Mouse (Mus musculus) v-Abl transformed pro-B cells (cell line): Measurements from ENCODE around the gene Gm11549.

Experiments used
- in situ Hi-C, 2 experiments: fragments of 400-800 bp; cut with MboI; formaldehyde crosslinking; loops; one replicate each; pipeline ENCODE4 v1.15.1; 2025; ENCODE audit not compliant: unreplicated experiment in 2 of 2

Gm11549 gene

GRCm38 (mm10) chr3:36521073-36522060, at the start of gene Gm11549:
TSS of gene Gm11549 (minus strand) at chr3:36521813.
- in situ Hi-C loops, result no loop called here

DNA sequence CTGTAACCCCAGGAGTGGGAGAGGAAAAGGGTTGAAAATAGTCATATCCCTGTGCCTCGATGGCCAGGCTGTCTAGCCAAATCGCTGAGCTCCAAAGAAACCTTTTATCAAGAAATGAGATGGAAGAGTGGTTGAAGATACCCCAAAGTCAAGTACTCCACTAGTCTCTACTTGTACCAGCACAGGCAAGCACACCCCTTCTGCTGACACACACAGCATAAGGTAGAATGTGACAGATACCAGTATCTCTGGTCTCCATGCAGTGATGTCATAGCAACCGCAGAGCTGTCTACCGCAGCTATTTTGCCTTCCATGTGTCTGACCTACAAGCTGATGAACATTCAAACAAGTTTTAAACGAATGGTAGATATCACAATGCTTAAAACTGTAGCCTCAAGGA, 48.2 kb upstream of the Gm11549 start:
- in situ Hi-C loops, result loop anchor here (5.0 to 25.0 kb wide), 3 partner anchors 632 to 1917 kb away; partner anchors contain the start of genes Ankrd50 (in 1 of the 2), Nudt6 (in 1 of the 2) and Spata5 (in 1 of the 2)

- in situ Hi-C loops, result loop anchor here in 1 of 2 experiments (25.0 kb wide), 2 partner anchors 849 to 1924 kb away; partner anchors contain the start of genes Ankrd50, Nudt6 and Spata5
These were observed 42.1 kb upstream of the Gm11549 start for GRCm38 (mm10) chr3:36563666-36564065.

DNA sequence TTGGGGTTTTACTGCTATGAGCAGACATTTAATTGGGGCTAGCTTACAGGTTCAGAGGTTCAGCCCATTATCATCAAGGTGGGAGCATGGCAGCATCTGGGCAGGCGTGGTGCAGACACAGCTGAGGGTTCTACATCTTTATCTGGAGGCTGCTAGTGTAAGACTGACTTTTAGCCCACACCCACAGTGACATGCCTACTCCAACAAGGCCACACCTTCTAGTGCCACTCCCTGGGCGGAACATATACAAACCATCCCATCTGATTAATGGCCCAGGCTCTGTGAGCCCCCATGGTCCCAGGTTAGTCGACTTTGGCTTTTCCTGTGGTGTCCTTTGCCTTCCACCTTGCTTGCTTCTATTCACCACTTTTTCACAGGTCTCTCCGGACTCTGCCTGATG, 38.0 kb upstream of the Gm11549 start:
- in situ Hi-C loops, result loop anchor here in 1 of 2 experiments (25.0 kb wide), 2 partner anchors 853 to 1928 kb away; partner anchors contain the start of genes Ankrd50, Nudt6 and Spata5

GRCm38 (mm10) chr3:36557601-36558000, 36.0 kb upstream of the Gm11549 start:
- in situ Hi-C loops, result loop anchor here in 1 of 2 experiments (25.0 kb wide), 2 partner anchors 855 to 1930 kb away; partner anchors contain the start of genes Ankrd50, Nudt6 and Spata5

GRCm38 (mm10) chr3:36552406-36553047, 30.9 kb upstream of the Gm11549 start, which contains the start of gene Exosc9:
TSS of gene Exosc9 (plus strand) at chr3:36552606.
- in situ Hi-C loops, result loop anchor here in 1 of 2 experiments (25.0 kb wide), 2 partner anchors 860 to 1935 kb away; partner anchors contain the start of genes Ankrd50, Nudt6 and Spata5

DNA sequence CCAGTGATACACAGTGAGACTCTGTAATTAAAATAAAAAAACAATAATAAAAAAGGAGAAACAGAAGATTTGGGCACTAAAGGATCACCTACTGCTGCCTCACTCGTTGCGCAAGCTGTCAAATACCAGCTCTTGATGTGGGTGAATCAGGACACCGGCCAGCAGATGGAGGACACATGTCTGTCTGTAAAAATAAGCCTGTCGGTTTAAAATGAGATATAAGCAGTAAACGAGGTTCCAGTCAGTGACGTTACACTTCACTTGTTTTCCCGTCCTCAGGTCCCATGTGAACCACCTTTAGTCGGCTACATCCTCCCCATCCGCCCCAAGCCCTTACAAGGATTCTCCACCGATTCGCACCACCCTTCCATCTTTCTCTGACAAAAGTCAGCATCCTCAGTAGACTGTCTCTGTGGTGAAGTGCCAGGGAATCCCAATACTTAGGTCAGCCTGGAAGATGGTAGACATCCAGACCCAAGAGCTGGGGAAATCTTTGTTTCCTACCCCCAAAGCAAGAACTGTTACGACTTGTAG, 30.3 kb upstream of the Gm11549 start:
- in situ Hi-C loops, result loop anchor here in 1 of 2 experiments (25.0 kb wide), 2 partner anchors 860 to 1935 kb away; partner anchors contain the start of genes Ankrd50, Nudt6 and Spata5

- in situ Hi-C loops, result loop anchor here in 1 of 2 experiments (25.0 kb wide), 2 partner anchors 861 to 1936 kb away; partner anchors contain the start of genes Ankrd50, Nudt6 and Spata5
These were observed 29.7 kb upstream of the Gm11549 start for GRCm38 (mm10) chr3:36551343-36551742.

DNA sequence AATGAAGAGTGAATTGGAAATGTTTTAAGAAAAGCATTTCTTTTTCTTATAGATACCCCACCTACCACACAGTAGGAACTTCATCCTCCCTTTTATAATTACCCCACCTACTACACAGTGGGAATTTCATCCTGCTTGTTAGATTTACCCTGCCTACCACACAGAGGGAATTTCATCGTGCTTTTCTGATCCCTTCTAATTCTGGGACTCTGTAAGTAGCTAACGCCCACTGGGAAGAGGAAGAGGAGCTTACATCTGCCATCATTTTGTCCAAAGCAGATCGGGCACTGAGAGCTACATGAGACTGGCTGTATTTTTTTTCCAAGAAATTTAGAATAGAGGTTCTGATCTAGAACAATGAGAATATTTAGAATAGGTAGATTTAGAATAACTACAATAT, 23.3 kb upstream of the Gm11549 start:
- in situ Hi-C loops, result no loop called here

- in situ Hi-C loops, result no loop called here
These were observed 19.8 kb upstream of the Gm11549 start for GRCm38 (mm10) chr3:36541399-36541798.

- in situ Hi-C loops, result no loop called here
These were observed 19.1 kb upstream of the Gm11549 start for GRCm38 (mm10) chr3:36540756-36541155.

DNA sequence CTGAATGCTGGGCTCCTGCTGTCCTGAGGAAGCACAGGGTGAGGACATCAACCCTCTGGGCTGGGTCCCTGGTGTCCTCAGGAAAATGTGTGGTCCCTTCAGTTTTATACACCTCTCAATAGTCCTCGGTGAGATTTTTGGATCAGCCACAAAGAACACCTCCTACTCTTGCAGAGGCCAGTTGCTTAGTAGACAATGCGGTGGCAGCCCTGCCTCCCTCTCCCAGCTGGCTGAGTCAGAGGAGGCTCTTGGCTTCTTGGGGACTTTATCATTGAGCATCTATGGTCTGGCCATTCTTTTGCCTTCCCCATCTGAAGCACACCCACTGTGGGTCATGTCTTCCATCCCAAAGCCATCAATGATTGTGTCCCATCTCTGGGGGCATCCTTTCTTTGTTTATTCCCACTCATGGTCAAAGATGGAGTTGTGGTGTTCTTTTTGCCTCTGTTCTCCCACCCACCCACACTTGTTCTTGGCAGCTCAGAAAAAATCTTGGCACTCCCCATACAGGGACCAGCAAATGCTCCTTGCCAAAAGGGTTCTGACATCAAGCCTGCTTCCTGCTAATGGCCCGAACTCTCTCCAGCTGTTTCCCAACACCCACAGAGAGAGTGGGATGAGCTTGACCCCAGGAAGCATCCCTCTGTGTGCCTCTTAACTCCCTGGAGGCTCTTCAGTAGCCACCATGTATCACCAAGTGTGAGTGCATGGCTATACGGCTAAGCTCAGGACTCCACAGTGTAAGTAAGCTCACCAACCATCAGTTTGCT, 16.3 kb upstream of the Gm11549 start:
- in situ Hi-C loops, result no loop called here

DNA sequence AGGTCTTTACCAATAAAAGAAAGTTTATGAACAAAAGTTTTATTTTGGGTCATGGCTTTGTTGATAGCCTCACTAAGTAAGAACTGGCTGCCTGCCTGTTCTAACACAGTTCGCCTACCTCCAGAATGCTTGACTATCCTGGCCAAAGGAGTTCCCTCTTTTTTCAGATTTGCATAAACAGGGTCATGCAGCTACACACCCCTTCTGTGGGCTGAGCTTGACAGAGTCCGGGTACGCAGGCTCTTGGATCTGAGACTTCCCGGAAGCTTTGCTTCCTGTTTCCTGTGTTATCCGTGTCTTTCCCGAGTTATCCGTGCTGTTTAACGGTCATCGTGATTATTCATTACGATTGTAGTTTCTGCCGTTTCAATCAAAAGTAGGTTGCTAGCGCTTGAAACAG, 14.4 kb upstream of the Gm11549 start:
- in situ Hi-C loops, result no loop called here

- in situ Hi-C loops, result no loop called here
These were observed 11.6 kb upstream of the Gm11549 start for GRCm38 (mm10) chr3:36533201-36533672.

DNA sequence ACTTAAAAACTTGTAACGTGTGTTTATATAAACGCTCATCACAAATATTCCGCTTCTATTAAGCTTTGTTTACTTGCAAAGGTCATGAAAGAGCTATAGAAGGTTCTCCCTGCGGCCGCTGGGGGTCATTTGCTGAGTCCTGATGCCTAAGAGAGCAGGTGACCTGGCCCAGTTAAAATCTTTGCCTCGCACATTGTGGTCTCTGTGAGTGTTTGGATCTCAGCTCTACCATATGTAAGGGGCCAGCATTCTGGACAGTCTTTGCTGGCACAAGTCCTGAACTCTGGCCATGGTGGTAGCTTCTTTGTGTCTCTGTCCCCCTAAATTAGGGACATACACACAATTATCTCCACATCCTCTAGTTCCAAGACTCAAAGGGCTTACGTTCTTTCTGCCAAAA, 11.1 kb upstream of the Gm11549 start:
- in situ Hi-C loops, result no loop called here

DNA sequence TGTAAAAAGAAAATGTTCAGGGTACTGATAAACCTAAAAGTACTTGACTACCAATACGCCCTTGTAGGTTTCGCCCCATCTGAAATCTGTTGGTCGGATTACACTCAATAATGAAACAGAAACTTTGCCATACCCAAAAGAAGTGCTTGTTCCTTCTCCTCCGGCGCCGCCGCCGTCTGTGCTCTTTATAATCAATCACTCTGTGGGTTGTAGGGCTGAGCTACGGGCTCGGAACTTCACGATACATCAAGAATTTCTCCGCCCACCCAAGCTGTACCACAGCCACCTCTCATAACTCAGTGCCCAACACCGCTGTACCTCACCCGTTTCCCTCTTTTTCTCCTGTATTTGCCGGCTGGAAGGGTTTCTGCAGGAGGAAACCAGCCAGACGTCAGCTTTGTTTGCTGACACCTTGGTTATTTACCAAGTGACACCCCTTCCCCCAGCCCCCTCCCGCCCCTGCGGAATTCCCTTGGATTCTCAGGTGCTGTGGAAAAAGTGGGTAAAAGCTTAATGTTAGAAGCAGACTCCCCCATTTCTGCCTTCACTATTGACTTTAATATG, 10.4 kb upstream of the Gm11549 start:
- in situ Hi-C loops, result no loop called here

- in situ Hi-C loops, result no loop called here
These were observed 9.6 kb upstream of the Gm11549 start for GRCm38 (mm10) chr3:36531242-36531641.

- in situ Hi-C loops, result no loop called here
These were observed 9.2 kb upstream of the Gm11549 start for GRCm38 (mm10) chr3:36530781-36531180.

GRCm38 (mm10) chr3:36530345-36530744, 8.7 kb upstream of the Gm11549 start:
- in situ Hi-C loops, result no loop called here
